Mouse (Mus musculus) hindbrain, postnatal 0 days (tissue): ENCODE results near the gene Prap1. TPM values are rescaled to one million over a fixed set of nuclear protein-coding genes. Genes with fewer than 3 reads are reported as not detected.
A peak's percentile ranks its signal among the peaks of the same experiment; 100 is the strongest.

Experiments
- ATAC-seq: fragments of 200-750 bp; cut with Nextera tagmentation; 2 replicates; pipeline ENCODE4 v1.8.0; 2017; ENCODE audit warnings: mild to moderate bottlenecking, moderate TSS enrichment, moderate library complexity
- DNase-seq: peaks from one replicate; pipeline ENCODE4 v3.0.0-alpha.2; 2015; ENCODE audit warnings: low spot score
- H3K27ac ChIP-seq: fragments of 300-500 bp; sonication (generic); 2 replicates; pipeline ENCODE4 v1.5.1; 2014; ENCODE audit warnings: mild to moderate bottlenecking
- H3K27me3 ChIP-seq: fragments of 300-500 bp; sonication (generic); 2 replicates; pipeline ENCODE4 v1.6.1; 2014; ENCODE audit warnings: low read length, mixed read lengths; ENCODE audit not compliant: insufficient read depth
- H3K36me3 ChIP-seq: fragments of 300-500 bp; sonication (generic); 2 replicates; pipeline ENCODE4 v1.6.1; 2014; ENCODE audit warnings: low read length, mixed read lengths; ENCODE audit not compliant: insufficient read depth
- H3K4me1 ChIP-seq: fragments of 300-500 bp; sonication (generic); 2 replicates; pipeline ENCODE4 v1.6.1; 2014; ENCODE audit warnings: antibody characterized with exemption, low read length, mixed read lengths; ENCODE audit not compliant: insufficient read depth
- H3K4me2 ChIP-seq: fragments of 300-500 bp; sonication (generic); 2 replicates; pipeline ENCODE4 v1.6.1; 2014; ENCODE audit warnings: low read depth, mild to moderate bottlenecking, low read length, moderate library complexity, mixed read lengths
- H3K4me3 ChIP-seq: fragments of 300-500 bp; sonication (generic); 2 replicates; pipeline ENCODE4 v1.5.1; 2014; ENCODE audit warnings: low read length
- H3K9ac ChIP-seq: fragments of 300-500 bp; sonication (generic); replicated peaks from 2 replicates; pipeline ENCODE4 v1.6.1; 2014; ENCODE audit warnings: mild to moderate bottlenecking, low read length, moderate library complexity, mixed read lengths
- H3K9me3 ChIP-seq: fragments of 300-500 bp; sonication (generic); 2 replicates; pipeline ENCODE4 v1.6.1; 2016; ENCODE audit warnings: low read length, mixed read lengths
- CTCF ChIP-seq: IDR thresholded peaks from 2 replicates; pipeline ENCODE4 v1.5.1; 2016; ENCODE audit warnings: antibody characterized with exemption, control low read depth, low read depth
- WGBS: fragments of 180-500 bp; shearing (Covaris S2); extraction: QIAGEN DNeasy Blood & Tissue Kit; methylation state at CpG from one replicate; pipeline ENCODE4 v1.1.7; 2014; 5-methylcytosine and 5-hydroxymethylcytosine counted together
- polyA plus RNA-seq: library from polyadenylated mRNA; unstranded; fragments of >200 nt; fragmentation: Nextera tagmentation; extraction: Ambion mirVana; gene quantifications from 2 replicates; pipeline ENCODE4 v1.2.1, GENCODE M21; 2015
- total RNA-seq: library from RNA; depleted of rRNA; stranded (reverse); fragments of >200 nt; gene quantifications from 2 replicates; pipeline ENCODE4 v1.2.3, GENCODE M21; 2014; rRNA removed

Gene Prap1
- total and polyA plus RNA-seq, 2 experiments from 2014 or later = not detected

- Histone ChIP-seq H3K4me3 (no peak overlapping the region), H3K4me1 (peaks cover 3% of the 10 kb centered on the region; the same call in 1 of the 2 replicates), H3K36me3 (no peaks in the 10 kb centered on the region), H3K9me3 (no peaks in the 10 kb centered on the region), H3K27ac (no peak overlapping the region), H3K4me2 (no peak overlapping the region), H3K27me3 (no peaks in the 10 kb centered on the region), H3K9ac (no peak overlapping the region)
- TF ChIP-seq CTCF = peak; percentile 73
- DNase-seq (peak; percentile 79), ATAC-seq (no peak)
- 5% methylated on average over 14 of the region's 14 CpGs for WGBS
Observed at GRCm38 (mm10) chr7:140141350-140141749, 48.2 kb downstream of the Prap1 start.

GRCm38 (mm10) chr7:140144550-140144949 lies 51.4 kb downstream of the Prap1 start:
- H3K9me3 ChIP-seq = no peaks in the 10 kb centered on the region
- no peaks in the 10 kb centered on the region for H3K36me3 ChIP-seq
- no peak overlapping the region for H3K9ac ChIP-seq
- no peak overlapping the region for H3K4me2 ChIP-seq
- H3K27me3 ChIP-seq = no peaks in the 10 kb centered on the region
- H3K4me1 ChIP-seq = no peaks in the 10 kb centered on the region
- TF ChIP-seq CTCF = no peak
- 90% methylated on average over 4 of the region's 4 CpGs for WGBS
- no peak overlapping the region for H3K4me3 ChIP-seq
- H3K27ac ChIP-seq = no peak overlapping the region
- DNase-seq (no peak), ATAC-seq (no peak)

Other genes with a start within 250 kb of the Prap1 start
- 53.6 and 63.1 TPM in 2 replicates for gene Kndc1, start 198.7 kb upstream of the Prap1 start, total RNA-seq
- gene Kndc1, start 198.7 kb upstream of the Prap1 start, polyA plus RNA-seq = 12.7 and 12.8 TPM in 2 replicates
- gene Utf1, start 149.6 kb upstream of the Prap1 start, total RNA-seq = not detected in 2 replicates
- gene Utf1, start 149.6 kb upstream of the Prap1 start, polyA plus RNA-seq = not detected in 2 replicates
- gene 6430531B16Rik, start 114.6 kb upstream of the Prap1 start, total RNA-seq = 2.9 TPM in 1 of 2 replicates, not detected in the other
- 1.3 and 1.8 TPM in 2 replicates for gene 6430531B16Rik, start 114.6 kb upstream of the Prap1 start, polyA plus RNA-seq
- gene Adam8, start 100.8 kb upstream of the Prap1 start, total RNA-seq = 1.7 and 2.2 TPM in 2 replicates
- 0.48 and 0.57 TPM in 2 replicates for gene Adam8, start 100.8 kb upstream of the Prap1 start, polyA plus RNA-seq
- 23.3 and 42.9 TPM in 2 replicates for gene Zfp511, start 57.0 kb upstream of the Prap1 start, total RNA-seq
- gene Zfp511, start 57.0 kb upstream of the Prap1 start, polyA plus RNA-seq = 60.5 and 63.9 TPM in 2 replicates
- 61.7 and 63.7 TPM in 2 replicates for gene Tubgcp2, start 56.7 kb upstream of the Prap1 start, total RNA-seq
- gene Tubgcp2, start 56.7 kb upstream of the Prap1 start, polyA plus RNA-seq = 58.3 TPM in 2 replicates
- 0.94 and 1.2 TPM in 2 replicates for gene Msx3, start 44.3 kb upstream of the Prap1 start, total RNA-seq
- gene Msx3, start 44.3 kb upstream of the Prap1 start, polyA plus RNA-seq = 1.9 and 2.0 TPM in 2 replicates
- gene Caly, start 10.8 kb upstream of the Prap1 start, total RNA-seq = 422 and 452 TPM in 2 replicates
- gene Caly, start 10.8 kb upstream of the Prap1 start, polyA plus RNA-seq = 460 and 486 TPM in 2 replicates
- gene Fuom, start 9.0 kb downstream of the Prap1 start, total RNA-seq = 34.3 and 36.2 TPM in 2 replicates
- gene Fuom, start 9.0 kb downstream of the Prap1 start, polyA plus RNA-seq = 53.0 and 54.3 TPM in 2 replicates
- gene Paox, start 22.4 kb downstream of the Prap1 start, total RNA-seq = 9.4 and 15.2 TPM in 2 replicates
- 8.9 TPM in 2 replicates for gene Paox, start 22.4 kb downstream of the Prap1 start, polyA plus RNA-seq
- 88.7 and 91.5 TPM in 2 replicates for gene Echs1, start 23.1 kb downstream of the Prap1 start, total RNA-seq
- 136 and 145 TPM in 2 replicates for gene Echs1, start 23.1 kb downstream of the Prap1 start, polyA plus RNA-seq
- 6.4 and 7.2 TPM in 2 replicates for gene Mtg1, start 44.2 kb downstream of the Prap1 start, total RNA-seq
- gene Mtg1, start 44.2 kb downstream of the Prap1 start, polyA plus RNA-seq = 32.6 and 33.5 TPM in 2 replicates
- gene Sprn, start 61.5 kb downstream of the Prap1 start, total RNA-seq = 64.7 and 66.4 TPM in 2 replicates
- 27.2 and 29.9 TPM in 2 replicates for gene Sprn, start 61.5 kb downstream of the Prap1 start, polyA plus RNA-seq
- gene Olfr522, start 71.4 kb downstream of the Prap1 start, total RNA-seq = not detected in 2 replicates
- gene Olfr522, start 71.4 kb downstream of the Prap1 start, polyA plus RNA-seq = not detected in 2 replicates
- gene Olfr523, start 79.8 kb downstream of the Prap1 start, total RNA-seq = not detected in 2 replicates
- not detected in 2 replicates for gene Olfr523, start 79.8 kb downstream of the Prap1 start, polyA plus RNA-seq
- not detected in 2 replicates for gene Olfr524, start 112.6 kb downstream of the Prap1 start, total RNA-seq
- gene Olfr524, start 112.6 kb downstream of the Prap1 start, polyA plus RNA-seq = not detected in 2 replicates
- gene Cd163l1, start 124.9 kb downstream of the Prap1 start, total RNA-seq = not detected in 2 replicates
- gene Cd163l1, start 124.9 kb downstream of the Prap1 start, polyA plus RNA-seq = not detected in 2 replicates
- gene 5830411N06Rik, start 153.9 kb downstream of the Prap1 start, total RNA-seq = not detected in 2 replicates
- gene 5830411N06Rik, start 153.9 kb downstream of the Prap1 start, polyA plus RNA-seq = 0.10 TPM in 1 of 2 replicates, not detected in the other
- not detected in 2 replicates for gene Olfr525, start 227.5 kb downstream of the Prap1 start, total RNA-seq
- gene Olfr525, start 227.5 kb downstream of the Prap1 start, polyA plus RNA-seq = not detected in 2 replicates
- gene Olfr527, start 240.6 kb downstream of the Prap1 start, total RNA-seq = not detected in 2 replicates
- gene Olfr527, start 240.6 kb downstream of the Prap1 start, polyA plus RNA-seq = not detected in 2 replicates